Mouse (Mus musculus): ENCODE measurements around the gene Fgfr2.
"Not testable (repeated sequence)": the region's sequence is repeated elsewhere in the genome, so short reads cannot be mapped to it uniquely, and the experiment has no call there.

The Fgfr2 gene

GRCm38 (mm10) chr7:132672481-132672959 is 450.6 kb downstream of the Fgfr2 start:
- in situ Hi-C loops (cut with MseI, MboI) = no loop called here

- in situ Hi-C loops (cut with MseI, MboI) = no loop called here
These were observed 452.3 kb downstream of the Fgfr2 start for GRCm38 (mm10) chr7:132670863-132671165.

GRCm38 (mm10) chr7:132669999-132670862 is 452.9 kb downstream of the Fgfr2 start:
- in situ Hi-C loops (cut with MseI, MboI) = no loop called here

- in situ Hi-C loops (cut with MseI, MboI) = no loop called here
These were observed 454.5 kb downstream of the Fgfr2 start for GRCm38 (mm10) chr7:132668604-132669003.

GRCm38 (mm10) chr7:132666516-132666915 is 456.6 kb downstream of the Fgfr2 start:
- in situ Hi-C loops (cut with MseI, MboI) = no loop called here

- in situ Hi-C loops (cut with MseI, MboI) = no loop called here
These were observed 457.3 kb downstream of the Fgfr2 start for GRCm38 (mm10) chr7:132665664-132666382.

- in situ Hi-C loops (cut with MseI, MboI) = no loop called here
These were observed 458.3 kb downstream of the Fgfr2 start for GRCm38 (mm10) chr7:132664815-132665214.

- in situ Hi-C loops (cut with MseI, MboI) = not testable (repeated sequence)
These were observed 460.3 kb downstream of the Fgfr2 start for GRCm38 (mm10) chr7:132662831-132663230.

GRCm38 (mm10) chr7:132659633-132660032 is 463.5 kb downstream of the Fgfr2 start:
- in situ Hi-C loops (cut with MseI, MboI) = loop anchor here (5.0 to 10.0 kb wide), 2 partner anchors 153 to 155 kb away; partner anchors contain the start of gene Fam53b (in 2 of the 2)

GRCm38 (mm10) chr7:132658688-132659087 is 464.5 kb downstream of the Fgfr2 start:
- in situ Hi-C loops (cut with MseI, MboI) = loop anchor here (5.0 to 10.0 kb wide), 2 partner anchors 154 to 156 kb away; partner anchors contain the start of gene Fam53b (in 2 of the 2)

GRCm38 (mm10) chr7:132658058-132658450 is 465.1 kb downstream of the Fgfr2 start:
- in situ Hi-C loops (cut with MseI, MboI) = loop anchor here (5.0 to 10.0 kb wide), 2 partner anchors 154 to 157 kb away; partner anchors contain the start of gene Fam53b (in 2 of the 2)

GRCm38 (mm10) chr7:132657371-132658057 is 465.6 kb downstream of the Fgfr2 start:
- in situ Hi-C loops (cut with MseI, MboI) = loop anchor here (5.0 to 10.0 kb wide), 2 partner anchors 155 to 157 kb away; partner anchors contain the start of gene Fam53b (in 2 of the 2)

GRCm38 (mm10) chr7:132656548-132656947 is 466.6 kb downstream of the Fgfr2 start:
- in situ Hi-C loops (cut with MseI, MboI) = loop anchor here (5.0 to 10.0 kb wide), 2 partner anchors 156 to 158 kb away; partner anchors contain the start of gene Fam53b (in 2 of the 2)

GRCm38 (mm10) chr7:132656075-132656474 is 467.1 kb downstream of the Fgfr2 start:
- in situ Hi-C loops (cut with MseI, MboI) = loop anchor here (5.0 to 10.0 kb wide), 2 partner anchors 156 to 159 kb away; partner anchors contain the start of gene Fam53b (in 2 of the 2)

GRCm38 (mm10) chr7:132654412-132654811 is 468.7 kb downstream of the Fgfr2 start:
- in situ Hi-C loops (cut with MseI, MboI) = loop anchor here (5.0 to 10.0 kb wide), 2 partner anchors 160 to 243 kb away; partner anchors contain the start of gene Fam53b (in 1 of the 2)

- in situ Hi-C loops (cut with MseI, MboI) = no loop called here
These were observed 476.6 kb downstream of the Fgfr2 start for GRCm38 (mm10) chr7:132646514-132646913.

- in situ Hi-C loops (cut with MseI, MboI) = no loop called here
These were observed 478.4 kb downstream of the Fgfr2 start for GRCm38 (mm10) chr7:132644605-132645279.

GRCm38 (mm10) chr7:132641606-132642005 is 481.5 kb downstream of the Fgfr2 start:
- in situ Hi-C loops (cut with MseI, MboI) = no loop called here

- in situ Hi-C loops (cut with MseI, MboI) = no loop called here
These were observed 482.2 kb downstream of the Fgfr2 start for GRCm38 (mm10) chr7:132640946-132641345.

GRCm38 (mm10) chr7:132638446-132639087 is 484.6 kb downstream of the Fgfr2 start:
- in situ Hi-C loops (cut with MseI, MboI) = no loop called here

Data from mouse trophoblast stem cell (cell line).